Mouse (Mus musculus) forebrain, postnatal 0 days (tissue): Measurements from ENCODE around the gene Ccl22. TPM values are rescaled to one million over a fixed set of nuclear protein-coding genes. Genes with fewer than 3 reads are reported as not detected.
A peak's percentile ranks its signal among the peaks of the same experiment; 100 is the strongest.

Experiments used
- ATAC-seq: fragments of 200-750 bp; cut with Nextera tagmentation; 2 replicates; pipeline ENCODE4 v1.8.0; 2017; ENCODE audit warnings: mild to moderate bottlenecking, moderate library complexity
- DNase-seq: peaks from one replicate; pipeline ENCODE4 v3.0.0-alpha.2; 2015
- H3K27ac ChIP-seq: fragments of 300-500 bp; sonication (generic); 2 replicates; pipeline ENCODE4 v1.5.1; 2014; ENCODE audit warnings: low read depth, mild to moderate bottlenecking, antibody characterized with exemption, low read length, moderate library complexity, mixed read lengths
- H3K27me3 ChIP-seq: fragments of 300-500 bp; sonication (generic); 2 replicates; pipeline ENCODE4 v1.6.1; 2014; ENCODE audit warnings: mild to moderate bottlenecking, low read length, mixed read lengths; ENCODE audit not compliant: insufficient read depth
- H3K36me3 ChIP-seq: fragments of 300-500 bp; sonication (generic); 2 replicates; pipeline ENCODE4 v1.6.1; 2014; ENCODE audit warnings: mild to moderate bottlenecking, moderate library complexity; ENCODE audit not compliant: insufficient read depth
- H3K4me1 ChIP-seq: fragments of 300-500 bp; sonication (generic); 2 replicates; pipeline ENCODE4 v1.6.1; 2014; ENCODE audit warnings: antibody characterized with exemption; ENCODE audit not compliant: insufficient read depth
- H3K4me2 ChIP-seq: fragments of 300-500 bp; sonication (generic); 2 replicates; pipeline ENCODE4 v1.6.1; 2014; ENCODE audit warnings: low read depth, mild to moderate bottlenecking, moderate library complexity
- H3K4me3 ChIP-seq: fragments of 300-500 bp; sonication (generic); 2 replicates; pipeline ENCODE4 v1.5.1; 2014; ENCODE audit warnings: low read depth, low read length, mixed read lengths
- H3K9ac ChIP-seq: fragments of 300-500 bp; sonication (generic); 2 replicates; pipeline ENCODE4 v1.6.1; 2014; ENCODE audit warnings: mild to moderate bottlenecking
- H3K9me3 ChIP-seq: fragments of 300-500 bp; sonication (generic); 2 replicates; pipeline ENCODE4 v1.6.1; 2016; ENCODE audit warnings: low read length
- CTCF ChIP-seq: sonication (generic); IDR thresholded peaks from 2 replicates; pipeline ENCODE4 v1.5.1; 2016; ENCODE audit warnings: antibody characterized with exemption, control low read depth, low read depth
- WGBS: fragments of 180-500 bp; shearing (Covaris S2); extraction: QIAGEN DNeasy Blood & Tissue Kit; methylation state at CpG from one replicate; pipeline ENCODE4 v1.1.7; 2014; 5-methylcytosine and 5-hydroxymethylcytosine counted together
- polyA plus RNA-seq: library from polyadenylated mRNA; unstranded; fragments of >200 nt; fragmentation: Nextera tagmentation; extraction: Ambion mirVana; gene quantifications from 2 replicates; pipeline ENCODE4 v1.2.1, GENCODE M21; 2015
- total RNA-seq: library from RNA; depleted of rRNA; stranded (reverse); fragments of >200 nt; gene quantifications from 2 replicates; pipeline ENCODE4 v1.2.3, GENCODE M21; 2014

Ccl22 gene
- total and polyA plus RNA-seq, 2 experiments from 2014 or later = 0.15 TPM; not detected in 1

GRCm38 (mm10) chr8:94702844-94703813 lies 42.3 kb upstream of the Ccl22 start:
- Histone ChIP-seq H3K9ac (peak overlapping the region; percentile 40), H3K4me2 (peak overlapping the region; percentile 54), H3K9me3 (no peaks in the 10 kb centered on the region), H3K27ac (peak overlapping the region; percentile 77), H3K4me3 (peak overlapping the region; percentile 52), H3K27me3 (no peaks in the 10 kb centered on the region), H3K4me1 (peaks cover 4% of the 10 kb centered on the region; the same call in 1 of the 2 replicates), H3K36me3 (no peaks in the 10 kb centered on the region)
- peak; percentile 88 for TF ChIP-seq CTCF
- DNase-seq = peak; percentile 86
- WGBS = under 1% methylated on average over 35 of the region's 35 CpGs
- ATAC-seq = peak; percentile 69

GRCm38 (mm10) chr8:94703972-94704668 lies 41.3 kb upstream of the Ccl22 start:
- ATAC-seq = peak; percentile 89
- no peaks in the 10 kb centered on the region for H3K36me3 ChIP-seq
- peak; percentile 92 for TF ChIP-seq CTCF
- H3K27me3 ChIP-seq = no peaks in the 10 kb centered on the region
- DNase-seq = peak; percentile 100
- H3K9me3 ChIP-seq = no peaks in the 10 kb centered on the region
- H3K27ac ChIP-seq = peak overlapping the region; percentile 80
- H3K4me2 ChIP-seq = peak overlapping the region; percentile 54
- H3K4me3 ChIP-seq = peak overlapping the region; percentile 52
- peaks cover 4% of the 10 kb centered on the region; the same call in 1 of the 2 replicates for H3K4me1 ChIP-seq
- 1% methylated on average over 35 of the region's 35 CpGs for WGBS
- H3K9ac ChIP-seq = peak overlapping the region; percentile 53

- H3K4me3 ChIP-seq = peak overlapping the region; percentile 52
- peak overlapping the region; percentile 53 for H3K9ac ChIP-seq
- H3K27me3 ChIP-seq = no peaks in the 10 kb centered on the region
- TF ChIP-seq CTCF = no peak
- ATAC-seq (no peak), DNase-seq (no peak)
- H3K4me2 ChIP-seq = peak overlapping the region; percentile 54
- no peaks in the 10 kb centered on the region for H3K36me3 ChIP-seq
- peak overlapping the region; percentile 80 for H3K27ac ChIP-seq
- 10% methylated on average over 9 of the region's 9 CpGs for WGBS
- H3K9me3 ChIP-seq = no peaks in the 10 kb centered on the region
- H3K4me1 ChIP-seq = peaks cover 4% of the 10 kb centered on the region; the same call in 1 of the 2 replicates
Measured at GRCm38 (mm10) chr8:94704669-94704984, 40.8 kb upstream of the Ccl22 start.

GRCm38 (mm10) chr8:94705581-94706245 lies 39.7 kb upstream of the Ccl22 start:
- TF ChIP-seq CTCF = no peak
- Histone ChIP-seq H3K36me3 (no peaks in the 10 kb centered on the region), H3K27ac (no peak overlapping the region), H3K4me2 (no peak overlapping the region), H3K4me3 (no peak overlapping the region), H3K9ac (no peak overlapping the region), H3K4me1 (peaks cover 4% of the 10 kb centered on the region; the same call in 1 of the 2 replicates), H3K27me3 (no peaks in the 10 kb centered on the region), H3K9me3 (no peaks in the 10 kb centered on the region)
- DNase-seq (no peak), ATAC-seq (no peak)
- 84% methylated on average over 10 of the region's 10 CpGs for WGBS

GRCm38 (mm10) chr8:94706732-94707395 lies 38.5 kb upstream of the Ccl22 start:
- H3K4me3 ChIP-seq = no peak overlapping the region
- no peak overlapping the region for H3K9ac ChIP-seq
- 77% methylated on average over 9 of the region's 9 CpGs for WGBS
- peaks cover 4% of the 10 kb centered on the region; the same call in 1 of the 2 replicates for H3K4me1 ChIP-seq
- no peaks in the 10 kb centered on the region for H3K9me3 ChIP-seq
- ATAC-seq (no peak), DNase-seq (no peak)
- TF ChIP-seq CTCF = no peak
- no peaks in the 10 kb centered on the region for H3K36me3 ChIP-seq
- H3K4me2 ChIP-seq = no peak overlapping the region
- H3K27ac ChIP-seq = no peak overlapping the region
- no peaks in the 10 kb centered on the region for H3K27me3 ChIP-seq

GRCm38 (mm10) chr8:94710336-94710735 lies 35.1 kb upstream of the Ccl22 start:
- Histone ChIP-seq H3K4me3 (no peak overlapping the region), H3K4me1 (peaks cover 4% of the 10 kb centered on the region; the same call in 1 of the 2 replicates), H3K36me3 (no peaks in the 10 kb centered on the region), H3K4me2 (no peak overlapping the region), H3K9ac (no peak overlapping the region), H3K9me3 (no peaks in the 10 kb centered on the region), H3K27me3 (no peaks in the 10 kb centered on the region), H3K27ac (no peak overlapping the region)
- TF ChIP-seq CTCF = no peak
- WGBS = 50% methylated on average over 8 of the region's 8 CpGs
- DNase-seq (no peak), ATAC-seq (no peak)
